Mouse (Mus musculus): ENCODE data around the gene Duox2.
"Not testable (repeated sequence)": the region's sequence is repeated elsewhere in the genome, so short reads cannot be mapped to it uniquely, and the experiment has no call there.

Gene Duox2

GRCm38 (mm10) chr2:122298096-122298499 lies at the start of gene Duox2:
TSS of gene Duox2 (minus strand) at chr2:122298449.
- no peak for DNase-seq (ENCODE audit: low read depth, low spot score)

GRCm38 (mm10) chr2:122347257-122347656 lies 49.0 kb upstream of the Duox2 start:
- DNase-seq (ENCODE audit: low read depth, low spot score) = no peak

GRCm38 (mm10) chr2:122346164-122346563 lies 47.9 kb upstream of the Duox2 start:
- DNase-seq (ENCODE audit: low read depth, low spot score) = not testable (repeated sequence)

- no peak for DNase-seq (ENCODE audit: low read depth, low spot score)
Observed at GRCm38 (mm10) chr2:122345106-122345893, 47.1 kb upstream of the Duox2 start.

- no peak for DNase-seq (ENCODE audit: low read depth, low spot score)
Observed at GRCm38 (mm10) chr2:122337291-122337690, 39.0 kb upstream of the Duox2 start.

GRCm38 (mm10) chr2:122334170-122334569 lies 35.9 kb upstream of the Duox2 start:
- no peak for DNase-seq (ENCODE audit: low read depth, low spot score)

GRCm38 (mm10) chr2:122332222-122332621 lies 34.0 kb upstream of the Duox2 start:
- no peak for DNase-seq (ENCODE audit: low read depth, low spot score)

- not testable (repeated sequence) for DNase-seq (ENCODE audit: low read depth, low spot score)
Observed at GRCm38 (mm10) chr2:122330317-122330716, 32.1 kb upstream of the Duox2 start.

GRCm38 (mm10) chr2:122327986-122328385 lies 29.7 kb upstream of the Duox2 start:
- DNase-seq (ENCODE audit: low read depth, low spot score) = no peak

- DNase-seq (ENCODE audit: low read depth, low spot score) = no peak
Observed at GRCm38 (mm10) chr2:122325361-122325760, 27.1 kb upstream of the Duox2 start.

- no peak for DNase-seq (ENCODE audit: low read depth, low spot score)
Observed at GRCm38 (mm10) chr2:122324586-122324985, 26.3 kb upstream of the Duox2 start.

- no peak for DNase-seq (ENCODE audit: low read depth, low spot score)
Observed at GRCm38 (mm10) chr2:122323960-122324359, 25.7 kb upstream of the Duox2 start.

- no peak for DNase-seq (ENCODE audit: low read depth, low spot score)
Observed at GRCm38 (mm10) chr2:122317384-122317783, 19.1 kb upstream of the Duox2 start.

- DNase-seq (ENCODE audit: low read depth, low spot score) = no peak
Observed at GRCm38 (mm10) chr2:122315372-122315771, 17.1 kb upstream of the Duox2 start, which contains the start of gene Duox1. TSS of gene Duox1 (plus strand) at chr2:122315672.

GRCm38 (mm10) chr2:122313536-122313935 lies 15.3 kb upstream of the Duox2 start, which contains the start of gene Duoxa1:
TSS of gene Duoxa1 (minus strand) at chr2:122313730.
- DNase-seq (ENCODE audit: low read depth, low spot score) = no peak

GRCm38 (mm10) chr2:122312722-122313417 lies 14.6 kb upstream of the Duox2 start:
- no peak for DNase-seq (ENCODE audit: low read depth, low spot score)

- no peak for DNase-seq (ENCODE audit: low read depth, low spot score)
Observed at GRCm38 (mm10) chr2:122311561-122311960, 13.3 kb upstream of the Duox2 start.

- no peak for DNase-seq (ENCODE audit: low read depth, low spot score)
Observed at GRCm38 (mm10) chr2:122309647-122310046, 11.4 kb upstream of the Duox2 start.

GRCm38 (mm10) chr2:122306184-122306583 lies 7.9 kb upstream of the Duox2 start:
- no peak for DNase-seq (ENCODE audit: low read depth, low spot score)

GRCm38 (mm10) chr2:122305097-122305892 lies 7.0 kb upstream of the Duox2 start:
- DNase-seq (ENCODE audit: low read depth, low spot score) = no peak

- no peak for DNase-seq (ENCODE audit: low read depth, low spot score)
Observed at GRCm38 (mm10) chr2:122304544-122304943, 6.3 kb upstream of the Duox2 start.
